ENCODE assay signal across 27 mouse cellular contexts in genomic region chr3:151591904-151592303, GRCm38 (mm10).
DNase-seq lines count a peak whose midpoint lies in the region; ATAC-seq and TF ChIP-seq lines count a peak whose summit lies in the region.
"Had no signal": no experiment of that assay in that cellular context is flagged by ENCODE, and none has a peak within 500 bp of the region (broad histone marks: within the 10 kb centered on the region; RNA-seq: fewer than 3 reads in every experiment).

No protein-coding gene starts in this region.

- no peak for TF ChIP-seq CTCF in kidney, adult 2 months (conservative IDR thresholded peaks at IDR 0.05; ENCODE audit: insufficient read depth, insufficient read length, low read depth, low read length)

- ATAC-seq in limb, embryonic 14.5 days (ENCODE audit: low FRiP score, low read depth) = no peak
- ATAC-seq: inflammation-experienced regulatory T-cells, adult 6 months; liver, embryonic 12.5 days had no signal

- no peaks in the 10 kb centered on the region for H3K36me3 ChIP-seq in kidney, adult 2 months (ENCODE audit: control insufficient read depth, insufficient read depth, low read length)
- no peaks in the 10 kb centered on the region for H3K36me3 ChIP-seq in limb, embryonic 14.5 days (ENCODE audit: control insufficient read depth, insufficient read depth, low read length)
- H3K36me3 ChIP-seq: embryonic facial prominence, embryonic 12.5 days; heart, embryonic 15.5 days; liver, embryonic 12.5 days; midbrain, embryonic 12.5 days; neural tube, embryonic 13.5 days; stomach, embryonic 15.5 days had no signal

- H3K4me1 ChIP-seq in kidney, adult 2 months (ENCODE audit: control insufficient read depth, insufficient read depth, low read length) = no peaks in the 10 kb centered on the region
- no peaks in the 10 kb centered on the region for H3K4me1 ChIP-seq in limb, embryonic 14.5 days (ENCODE audit: control insufficient read depth, insufficient read depth, low read length)
- H3K4me1 ChIP-seq: embryonic facial prominence, embryonic 12.5 days; heart, embryonic 15.5 days; liver, embryonic 12.5 days; midbrain, embryonic 12.5 days; neural tube, embryonic 13.5 days; stomach, embryonic 15.5 days had no signal

- no peaks in the 10 kb centered on the region for H3K27me3 ChIP-seq in kidney, adult 2 months (replicated peaks; ENCODE audit: control insufficient read depth, insufficient read depth, low read length)
- no peaks in the 10 kb centered on the region for H3K27me3 ChIP-seq in limb, embryonic 14.5 days (ENCODE audit: control insufficient read depth, insufficient read depth, low read length)
- H3K27me3 ChIP-seq: embryonic facial prominence, embryonic 12.5 days; heart, embryonic 15.5 days; liver, embryonic 12.5 days; midbrain, embryonic 12.5 days; neural tube, embryonic 13.5 days; stomach, embryonic 15.5 days had no signal

- peak; percentile 15 for DNase-seq in kidney, adult 2 months
- DNase-seq in kidney, postnatal 10 days = no peak
- DNase-seq in 3T3-L1 (ENCODE audit: low read depth, low spot score) = peak; percentile 51
- DNase-seq in MN1 (ENCODE audit: low spot score) = peak; percentile 6
- peak; percentile 53 for DNase-seq in limb, embryonic 14.5 days (ENCODE audit: low spot score)
- DNase-seq in gastrocnemius, postnatal 10 days = no peak
- DNase-seq in neural tube, embryonic 10.5 days (ENCODE audit: extremely low spot score, low spot score) = no peak
- DNase-seq: adrenal gland, adult 2 months; cerebellum, adult 11 months; gastrocnemius, adult 2 months; heart, postnatal 4 days; kidney, adult 18-20 months; kidney, postnatal 25 days; lung, adult 18-20 months; right cerebral cortex, adult 18-20 months; right cerebral cortex, postnatal 4 days; thymus, postnatal 25 days had no signal

- H3K4me3 ChIP-seq in kidney, adult 2 months (ENCODE audit: insufficient read depth, low read depth, low read length) = no peak overlapping the region
- no peak overlapping the region for H3K4me3 ChIP-seq in limb, embryonic 14.5 days (replicated peaks; ENCODE audit: low read length)
- H3K4me3 ChIP-seq: embryonic facial prominence, embryonic 12.5 days; erythroblast, embryonic 14.5 days; gastrocnemius, adult 2 months; heart, embryonic 15.5 days; layer of hippocampus, adult 2 months; liver, embryonic 12.5 days; midbrain, embryonic 12.5 days; neural tube, embryonic 13.5 days; stomach, embryonic 15.5 days had no signal

- no peak for TF ChIP-seq POLR2A in kidney, adult 2 months (IDR thresholded peaks at IDR 0.05; ENCODE audit: low read depth, low read length)
- no peak for TF ChIP-seq POLR2A in limb, embryonic 14.5 days (IDR thresholded peaks at IDR 0.05; ENCODE audit: borderline replicate concordance, extremely low read depth, insufficient read depth, insufficient read length)

- H3K9ac ChIP-seq in limb, embryonic 14.5 days (ENCODE audit: low read depth, low read length, severe bottlenecking) = no peak overlapping the region
- H3K9ac ChIP-seq: embryonic facial prominence, embryonic 12.5 days; heart, embryonic 15.5 days; hindbrain, embryonic 14.5 days; liver, embryonic 12.5 days; midbrain, embryonic 12.5 days; neural tube, embryonic 13.5 days; stomach, embryonic 15.5 days had no signal

- no peaks in the 10 kb centered on the region for H3K9me3 ChIP-seq in limb, embryonic 14.5 days (ENCODE audit: control insufficient read depth, low read length)
- H3K9me3 ChIP-seq: embryonic facial prominence, embryonic 12.5 days; heart, embryonic 15.5 days; liver, embryonic 12.5 days; midbrain, embryonic 12.5 days; neural tube, embryonic 13.5 days; stomach, embryonic 15.5 days had no signal

- no peak overlapping the region for H3K27ac ChIP-seq in kidney, adult 2 months (ENCODE audit: insufficient read depth, low read depth, low read length)
- H3K27ac ChIP-seq in limb, embryonic 14.5 days (replicated peaks; ENCODE audit: low read depth, low read length) = no peak overlapping the region
- H3K27ac ChIP-seq: embryonic facial prominence, embryonic 12.5 days; gastrocnemius, adult 2 months; heart, embryonic 15.5 days; hindbrain, embryonic 14.5 days; layer of hippocampus, adult 2 months; liver, embryonic 12.5 days; midbrain, embryonic 12.5 days; neural tube, embryonic 13.5 days; stomach, embryonic 15.5 days had no signal

- H3K4me2 ChIP-seq in limb, embryonic 14.5 days (replicated peaks; ENCODE audit: low read depth, low read length, severe bottlenecking) = no peak overlapping the region
- H3K4me2 ChIP-seq: embryonic facial prominence, embryonic 12.5 days; heart, embryonic 15.5 days; hindbrain, embryonic 14.5 days; liver, embryonic 12.5 days; midbrain, embryonic 12.5 days; neural tube, embryonic 13.5 days; stomach, embryonic 15.5 days had no signal

Comparison
In these comparisons a context has a peak if more than half of its experiments do, and no peak if none do; other contexts are left out.
1. DNase-seq: peak in kidney, adult 2 months (single experiment), 3T3-L1 (single experiment), MN1 (single experiment) and limb, embryonic 14.5 days (single experiment); none in kidney, postnatal 10 days (single experiment), gastrocnemius, postnatal 10 days (single experiment) and neural tube, embryonic 10.5 days (single experiment).